ENCODE assay signal across 13 mouse cellular contexts in the genomic region with DNA sequence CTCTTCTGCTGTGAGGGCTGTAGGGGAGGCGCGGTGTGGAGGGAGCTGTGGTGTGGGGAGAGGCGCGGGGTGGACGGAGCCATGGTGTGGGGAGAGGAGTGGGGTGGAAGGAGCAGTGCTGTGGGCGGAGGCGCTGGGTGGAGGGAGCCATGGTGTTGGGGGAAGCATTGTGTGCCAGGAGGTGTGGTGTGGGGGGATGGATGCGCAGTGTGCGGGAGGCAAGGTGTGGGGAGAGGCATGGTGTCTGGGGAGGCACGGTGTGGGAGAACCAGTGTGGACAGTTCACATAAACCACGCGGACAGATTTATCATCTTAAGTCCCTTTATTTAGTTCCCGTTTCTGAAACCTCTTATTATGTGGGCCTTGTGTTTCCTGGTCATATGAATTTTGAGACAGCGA.
DNase-seq lines count a peak whose midpoint lies in the region; ATAC-seq and TF ChIP-seq lines count a peak whose summit lies in the region.
"Had no signal": no experiment of that assay in that cellular context is flagged by ENCODE, and none has a peak within 500 bp of the region (broad histone marks: within the 10 kb centered on the region; RNA-seq: fewer than 3 reads in every experiment).

No protein-coding gene starts in this region.

- peak; percentile 44 for ATAC-seq in heart, embryonic 11.5 days (replicated peaks; ENCODE audit: insufficient number of reproducible peaks, low FRiP score, low TSS enrichment)
- peak; percentile 21; the same call in 1 of the 2 replicates for ATAC-seq in midbrain, postnatal 0 days (ENCODE audit: low FRiP score)
- ATAC-seq in midbrain, embryonic 14.5 days (ENCODE audit: low FRiP score, low TSS enrichment): no peak
- peak; percentile 46; the same call in 1 of the 2 replicates for ATAC-seq in heart, embryonic 16.5 days (replicated peaks; ENCODE audit: extremely low read depth, insufficient read depth, low FRiP score)
- ATAC-seq in stomach, embryonic 16.5 days (ENCODE audit: insufficient read depth, low FRiP score): peak; percentile 8; the same call in 1 of the 2 replicates
- no peak for ATAC-seq in liver, embryonic 12.5 days
- ATAC-seq: CD4-positive, CD25-positive, alpha-beta regulatory T cell, adult 4 months; forebrain, embryonic 15.5 days had no signal

- H3K27me3 ChIP-seq in heart, embryonic 11.5 days (ENCODE audit: control insufficient read depth, insufficient read depth, low read length): no peaks in the 10 kb centered on the region
- no peaks in the 10 kb centered on the region for H3K27me3 ChIP-seq in midbrain, postnatal 0 days (ENCODE audit: insufficient read depth, low read length)
- H3K27me3 ChIP-seq in midbrain, embryonic 14.5 days (ENCODE audit: control insufficient read depth, insufficient read depth, low read length): no peaks in the 10 kb centered on the region; the same call in 1 of the 2 replicates
- H3K27me3 ChIP-seq in heart, embryonic 16.5 days (ENCODE audit: control insufficient read depth, insufficient read depth, low read length): no peaks in the 10 kb centered on the region
- H3K27me3 ChIP-seq in stomach, embryonic 16.5 days (ENCODE audit: control insufficient read depth, insufficient read depth, low read length): no peaks in the 10 kb centered on the region
- H3K27me3 ChIP-seq in liver, embryonic 12.5 days (replicated peaks): peaks cover 8% of the 10 kb centered on the region
- H3K27me3 ChIP-seq: forebrain, embryonic 15.5 days; hindbrain, embryonic 13.5 days had no signal

- H3K4me2 ChIP-seq in heart, embryonic 11.5 days: no peak overlapping the region
- H3K4me2 ChIP-seq in midbrain, postnatal 0 days (ENCODE audit: low read depth, low read length, poor library complexity, severe bottlenecking): no peak overlapping the region
- no peak overlapping the region for H3K4me2 ChIP-seq in midbrain, embryonic 14.5 days (ENCODE audit: low read length)
- H3K4me2 ChIP-seq in heart, embryonic 16.5 days (ENCODE audit: low read depth, low read length): no peak overlapping the region
- H3K4me2 ChIP-seq in stomach, embryonic 16.5 days (ENCODE audit: low read depth, low read length): no peak overlapping the region
- no peak overlapping the region for H3K4me2 ChIP-seq in liver, embryonic 12.5 days
- H3K4me2 ChIP-seq: forebrain, embryonic 15.5 days; hindbrain, embryonic 13.5 days had no signal

- DNase-seq in heart, postnatal 4 days: no peak
- DNase-seq in midbrain, postnatal 0 days (ENCODE audit: low spot score): no peak
- DNase-seq in midbrain, embryonic 14.5 days: no peak
- no peak for DNase-seq in spleen, postnatal 36 days (ENCODE audit: low spot score in 2 of 2)
- DNase-seq: right cerebral cortex, adult 18-20 months had no signal

- WGBS in heart, embryonic 11.5 days (ENCODE audit: insufficient replicate concordance): 75% methylated on average over 14 of the region's 14 CpGs
- 92% methylated on average over 14 of the region's 14 CpGs for WGBS in midbrain, postnatal 0 days
- 89% methylated on average over 14 of the region's 14 CpGs for WGBS in midbrain, embryonic 14.5 days
- WGBS in heart, embryonic 16.5 days: 71% methylated on average over 14 of the region's 14 CpGs
- 68% methylated on average over 14 of the region's 14 CpGs for WGBS in stomach, embryonic 16.5 days
- 72% methylated on average over 14 of the region's 14 CpGs for WGBS in liver, embryonic 12.5 days (ENCODE audit: insufficient replicate concordance)

- TF ChIP-seq CTCF in midbrain, postnatal 0 days (IDR thresholded peaks at IDR 0.05): no peak

- H3K36me3 ChIP-seq in heart, embryonic 11.5 days (ENCODE audit: control insufficient read depth, insufficient read depth, low read length): no peaks in the 10 kb centered on the region
- no peaks in the 10 kb centered on the region for H3K36me3 ChIP-seq in midbrain, postnatal 0 days (ENCODE audit: insufficient read depth, low read length)
- no peaks in the 10 kb centered on the region for H3K36me3 ChIP-seq in midbrain, embryonic 14.5 days (ENCODE audit: control insufficient read depth, insufficient read depth, low read length)
- H3K36me3 ChIP-seq in heart, embryonic 16.5 days (ENCODE audit: control insufficient read depth, insufficient read depth): no peaks in the 10 kb centered on the region
- no peaks in the 10 kb centered on the region for H3K36me3 ChIP-seq in stomach, embryonic 16.5 days (ENCODE audit: control insufficient read depth, insufficient read depth, low read length)
- no peaks in the 10 kb centered on the region for H3K36me3 ChIP-seq in liver, embryonic 12.5 days
- H3K36me3 ChIP-seq: forebrain, embryonic 15.5 days; hindbrain, embryonic 13.5 days had no signal

- H3K9ac ChIP-seq in heart, embryonic 11.5 days (ENCODE audit: low read depth, low read length): no peak overlapping the region
- H3K9ac ChIP-seq in midbrain, postnatal 0 days (replicated peaks; ENCODE audit: low read length, poor library complexity, severe bottlenecking): no peak overlapping the region
- no peak overlapping the region for H3K9ac ChIP-seq in midbrain, embryonic 14.5 days (replicated peaks; ENCODE audit: low read length)
- no peak overlapping the region for H3K9ac ChIP-seq in heart, embryonic 16.5 days (ENCODE audit: low read length)
- H3K9ac ChIP-seq in stomach, embryonic 16.5 days (ENCODE audit: low read length): no peak overlapping the region; the same call in 1 of the 2 replicates
- H3K9ac ChIP-seq in liver, embryonic 12.5 days: no peak overlapping the region
- H3K9ac ChIP-seq: forebrain, embryonic 15.5 days; hindbrain, embryonic 13.5 days had no signal

- no peak overlapping the region for H3K4me3 ChIP-seq in heart, embryonic 11.5 days (ENCODE audit: low read depth, low read length)
- no peak overlapping the region for H3K4me3 ChIP-seq in midbrain, postnatal 0 days (ENCODE audit: low read depth, low read length)
- no peak overlapping the region for H3K4me3 ChIP-seq in midbrain, embryonic 14.5 days (replicated peaks; ENCODE audit: low read depth, low read length)
- H3K4me3 ChIP-seq in heart, embryonic 16.5 days (ENCODE audit: low read length): no peak overlapping the region
- H3K4me3 ChIP-seq in stomach, embryonic 16.5 days (replicated peaks; ENCODE audit: low read length): no peak overlapping the region
- no peak overlapping the region for H3K4me3 ChIP-seq in liver, embryonic 12.5 days
- H3K4me3 ChIP-seq: forebrain, embryonic 15.5 days; hindbrain, embryonic 13.5 days; myocyte had no signal

- H3K9me3 ChIP-seq in heart, embryonic 11.5 days (replicated peaks; ENCODE audit: control insufficient read depth, low read length): no peaks in the 10 kb centered on the region
- no peaks in the 10 kb centered on the region for H3K9me3 ChIP-seq in midbrain, postnatal 0 days (ENCODE audit: low read length)
- no peaks in the 10 kb centered on the region for H3K9me3 ChIP-seq in midbrain, embryonic 14.5 days (ENCODE audit: control insufficient read depth, low read length)
- H3K9me3 ChIP-seq in heart, embryonic 16.5 days (replicated peaks; ENCODE audit: control insufficient read depth, low read length): no peaks in the 10 kb centered on the region
- no peaks in the 10 kb centered on the region for H3K9me3 ChIP-seq in stomach, embryonic 16.5 days (replicated peaks; ENCODE audit: control insufficient read depth, low read length)
- H3K9me3 ChIP-seq in liver, embryonic 12.5 days (replicated peaks): no peaks in the 10 kb centered on the region
- H3K9me3 ChIP-seq: forebrain, embryonic 15.5 days; hindbrain, embryonic 13.5 days had no signal

- peaks cover 24% of the 10 kb centered on the region; the same call in 1 of the 2 replicates for H3K4me1 ChIP-seq in heart, embryonic 11.5 days (ENCODE audit: control insufficient read depth, insufficient read depth, low read length)
- no peaks in the 10 kb centered on the region for H3K4me1 ChIP-seq in midbrain, postnatal 0 days (ENCODE audit: insufficient read depth, low read length)
- H3K4me1 ChIP-seq in midbrain, embryonic 14.5 days (ENCODE audit: control insufficient read depth, insufficient read depth, low read length): no peaks in the 10 kb centered on the region
- H3K4me1 ChIP-seq in heart, embryonic 16.5 days (ENCODE audit: control insufficient read depth, insufficient read depth, low read length): peaks cover 8% of the 10 kb centered on the region
- H3K4me1 ChIP-seq in stomach, embryonic 16.5 days (ENCODE audit: control insufficient read depth, insufficient read depth, low read length): peaks cover 37% of the 10 kb centered on the region
- H3K4me1 ChIP-seq in liver, embryonic 12.5 days: peaks cover 60% of the 10 kb centered on the region

- H3K27ac ChIP-seq in heart, embryonic 11.5 days (ENCODE audit: low read depth, low read length): peak overlapping the region; percentile 16; the same call in 1 of the 2 replicates
- no peak overlapping the region for H3K27ac ChIP-seq in midbrain, postnatal 0 days (ENCODE audit: low read depth, low read length)
- no peak overlapping the region for H3K27ac ChIP-seq in midbrain, embryonic 14.5 days (replicated peaks; ENCODE audit: low read depth, low read length)
- peak overlapping the region; percentile 62 for H3K27ac ChIP-seq in heart, embryonic 16.5 days (ENCODE audit: low read length)
- peak overlapping the region; percentile 70 for H3K27ac ChIP-seq in stomach, embryonic 16.5 days (ENCODE audit: low read length)
- no peak overlapping the region for H3K27ac ChIP-seq in liver, embryonic 12.5 days
- H3K27ac ChIP-seq: forebrain, embryonic 15.5 days; hindbrain, embryonic 13.5 days had no signal

Comparison
In these comparisons a context has a peak if more than half of its experiments do, and no peak if none do; other contexts are left out.
1. ATAC-seq: peak in heart, embryonic 11.5 days (single experiment), midbrain, postnatal 0 days (single experiment), heart, embryonic 16.5 days (single experiment) and stomach, embryonic 16.5 days (single experiment); none in midbrain, embryonic 14.5 days (single experiment) and liver, embryonic 12.5 days (single experiment).
2. H3K27ac ChIP-seq: peak in heart, embryonic 11.5 days (single experiment), heart, embryonic 16.5 days (single experiment) and stomach, embryonic 16.5 days (single experiment); none in midbrain, postnatal 0 days (single experiment), midbrain, embryonic 14.5 days (single experiment) and liver, embryonic 12.5 days (single experiment).